Mouse (Mus musculus) ES-Bruce4 (cell line): ENCODE results near the gene Spesp1.

Source experiments
- CTCF ChIP-seq: IDR thresholded peaks from one replicate; pipeline ENCODE4 v1.8.1; 2011; ENCODE audit warnings: low read depth, low read length
- EP300 ChIP-seq: IDR thresholded peaks from 2 replicates; pipeline ENCODE4 v1.6.1; 2011; ENCODE audit warnings: low read depth, low read length; ENCODE audit not compliant: insufficient read depth
- POLR2A ChIP-seq: IDR thresholded peaks from one replicate; pipeline ENCODE4 v1.8.1; 2011; ENCODE audit warnings: low read length; ENCODE audit not compliant: insufficient read depth

GRCm38 (mm10) chr9:62245612-62246379, 36.2 kb downstream of the Spesp1 start:
- TF ChIP-seq CTCF = peak; percentile 50
- TF ChIP-seq POLR2A = no peak
- no peak for TF ChIP-seq EP300
